Mouse (Mus musculus): ENCODE data around the gene Ppp2r1b.

DNA sequence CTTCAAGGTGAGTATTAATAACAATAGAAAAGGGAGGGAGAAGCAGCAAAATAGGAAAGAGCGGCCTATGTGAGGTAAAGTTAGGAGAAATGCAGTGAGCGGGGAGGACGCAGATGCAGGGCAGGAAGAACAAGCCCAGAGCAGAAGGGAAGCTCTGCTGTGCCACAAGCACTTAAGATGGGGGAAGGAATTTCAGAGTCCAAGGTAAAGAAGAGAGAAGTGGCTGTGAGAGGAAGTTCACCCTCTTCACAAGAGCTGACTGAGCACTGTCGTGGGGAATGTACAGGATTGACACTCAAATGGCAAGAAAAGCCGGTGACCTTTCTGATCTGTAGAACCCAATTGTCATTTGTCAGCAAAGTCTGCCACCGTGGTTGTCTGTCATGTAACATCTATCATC is 27.1 kb upstream of the Ppp2r1b start:
- TF ChIP-seq EP300 (IDR thresholded peaks at IDR 0.05; ENCODE audit: low read depth) (no peak), CTCF (IDR thresholded peaks at IDR 0.05; ENCODE audit: low read depth) (no peak)
